Mouse (Mus musculus) layer of hippocampus, adult 8-10 months (tissue): ENCODE data around the gene Btg4. TPM values are rescaled to one million over a fixed set of nuclear protein-coding genes. Genes with fewer than 3 reads are reported as not detected.
"Not testable (repeated sequence)": the region's sequence is repeated elsewhere in the genome, so short reads cannot be mapped to it uniquely, and the experiment has no call there.

Experiments used
- DNase-seq, 2 experiments: peaks; one replicate each; pipeline ENCODE4 v3.0.0; 2022; ENCODE audit warnings: low spot score in 2 of 2
- total RNA-seq, 4 experiments: library from RNA; stranded (reverse); gene quantifications; 2 replicates each; pipeline ENCODE4 v1.2.4; 2022

Btg4 gene
- total RNA-seq, 4 experiments from 2014 or later: not detected

- DNase-seq: no peak
Observed at GRCm38 (mm10) chr9:51081614-51082013, 20.9 kb downstream of the Btg4 start.

- no peak for DNase-seq
Observed at GRCm38 (mm10) chr9:51093697-51094096, 33.0 kb downstream of the Btg4 start.

- no peak for DNase-seq
Observed at GRCm38 (mm10) chr9:51096306-51096705, 35.6 kb downstream of the Btg4 start.

- peak in 1 of 2 experiments; percentile 26 for DNase-seq
Observed at GRCm38 (mm10) chr9:51101756-51102425, 41.2 kb downstream of the Btg4 start, which contains the start of gene 4833427G06Rik. TSS of gene 4833427G06Rik (minus strand) at chr9:51102078.

- peak; percentile 10 to 18 for DNase-seq
Observed at GRCm38 (mm10) chr9:51102963-51103807, 42.5 kb downstream of the Btg4 start.

GRCm38 (mm10) chr9:51103808-51104514, 43.3 kb downstream of the Btg4 start:
- peak in 1 of 2 experiments; percentile 3 for DNase-seq

- no peak for DNase-seq
Observed at GRCm38 (mm10) chr9:51105751-51106150, 45.0 kb downstream of the Btg4 start.

GRCm38 (mm10) chr9:51114767-51115166, 54.1 kb downstream of the Btg4 start:
- no peak for DNase-seq

GRCm38 (mm10) chr9:51136985-51137384, 76.3 kb downstream of the Btg4 start:
- DNase-seq: peak in 1 of 2 experiments; percentile 20

- no peak for DNase-seq
Observed at GRCm38 (mm10) chr9:51137432-51137831, 76.7 kb downstream of the Btg4 start.

GRCm38 (mm10) chr9:51137836-51138235, 77.1 kb downstream of the Btg4 start:
- DNase-seq: no peak

GRCm38 (mm10) chr9:51138301-51138700, 77.6 kb downstream of the Btg4 start:
- DNase-seq: no peak

GRCm38 (mm10) chr9:51139401-51139800, 78.7 kb downstream of the Btg4 start:
- not testable (repeated sequence) for DNase-seq

GRCm38 (mm10) chr9:51140711-51141110, 80.0 kb downstream of the Btg4 start:
- DNase-seq: no peak

- DNase-seq: no peak
Observed at GRCm38 (mm10) chr9:51143437-51143836, 82.7 kb downstream of the Btg4 start.

GRCm38 (mm10) chr9:51144218-51144617, 83.5 kb downstream of the Btg4 start:
- DNase-seq: no peak

GRCm38 (mm10) chr9:51146496-51146895, 85.8 kb downstream of the Btg4 start:
- DNase-seq: no peak

- no peak for DNase-seq
Observed at GRCm38 (mm10) chr9:51147294-51147693, 86.6 kb downstream of the Btg4 start.

- peak; percentile 33 to 69 for DNase-seq
Observed at GRCm38 (mm10) chr9:51152079-51152752, 91.5 kb downstream of the Btg4 start.

GRCm38 (mm10) chr9:51161771-51162388, 101.2 kb downstream of the Btg4 start:
- peak; percentile 61 to 81 for DNase-seq

GRCm38 (mm10) chr9:51163989-51164388, 103.3 kb downstream of the Btg4 start:
- no peak for DNase-seq
